Mouse (Mus musculus) brain, embryonic 14.5 days (tissue): Measurements from ENCODE around the gene Acta1.

ENCODE experiments used
- CTCF ChIP-seq: fragments of 200-500 bp; IDR thresholded peaks from 2 replicates; pipeline ENCODE4 v1.5.1; 2012; ENCODE audit warnings: inconsistent platforms, mild to moderate bottlenecking, moderate library complexity, borderline replicate concordance; ENCODE audit not compliant: insufficient read depth, insufficient read length; ENCODE audit errors: extremely low read depth
- POLR2A ChIP-seq: fragments of 200-500 bp; IDR thresholded peaks from 2 replicates; pipeline ENCODE4 v1.6.1; 2012; ENCODE audit warnings: mild to moderate bottlenecking, inconsistent platforms, borderline replicate concordance; ENCODE audit not compliant: poor library complexity, insufficient read depth, insufficient read length, severe bottlenecking; ENCODE audit errors: extremely low read depth

GRCm38 (mm10) chr8:123858941-123859647 lies 35.5 kb downstream of the Acta1 start:
- TF ChIP-seq CTCF (0 out of 2 replicates have a peak, but pooled peaks have one; percentile 6), POLR2A (peak; percentile 47; the same call in 1 of the 2 replicates)
